Mouse (Mus musculus): ENCODE results near the gene Jaml.
A peak's percentile ranks its signal among the peaks of the same experiment; 100 is the strongest.

Gene Jaml

GRCm38 (mm10) chr9:45121769-45122168 lies 42.8 kb downstream of the Jaml start:
- peak; percentile 79 for DNase-seq (ENCODE audit: low spot score)

GRCm38 (mm10) chr9:45122209-45122761 lies 43.3 kb downstream of the Jaml start:
- DNase-seq (ENCODE audit: low spot score) = peak; percentile 74

DNA sequence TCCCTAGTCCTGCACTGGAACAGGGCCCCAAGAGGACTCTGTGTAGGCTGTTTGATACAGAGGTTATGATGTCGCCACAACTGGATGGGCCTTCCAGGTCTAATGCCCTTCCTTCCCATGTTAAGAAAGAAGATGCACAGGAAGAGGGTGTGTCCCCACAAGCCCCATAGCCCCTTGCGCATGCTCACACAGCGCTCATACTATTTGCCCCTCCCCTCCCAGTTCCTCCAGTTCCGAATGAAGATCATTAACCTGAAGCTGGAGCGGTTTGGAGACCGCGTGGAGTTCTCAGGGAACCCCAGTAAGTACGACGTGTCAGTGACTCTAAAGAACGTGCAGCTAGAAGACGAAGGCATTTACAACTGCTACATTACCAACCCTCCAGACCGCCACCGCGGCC lies 46.2 kb downstream of the Jaml start:
- no peak for DNase-seq (ENCODE audit: low spot score)

DNA sequence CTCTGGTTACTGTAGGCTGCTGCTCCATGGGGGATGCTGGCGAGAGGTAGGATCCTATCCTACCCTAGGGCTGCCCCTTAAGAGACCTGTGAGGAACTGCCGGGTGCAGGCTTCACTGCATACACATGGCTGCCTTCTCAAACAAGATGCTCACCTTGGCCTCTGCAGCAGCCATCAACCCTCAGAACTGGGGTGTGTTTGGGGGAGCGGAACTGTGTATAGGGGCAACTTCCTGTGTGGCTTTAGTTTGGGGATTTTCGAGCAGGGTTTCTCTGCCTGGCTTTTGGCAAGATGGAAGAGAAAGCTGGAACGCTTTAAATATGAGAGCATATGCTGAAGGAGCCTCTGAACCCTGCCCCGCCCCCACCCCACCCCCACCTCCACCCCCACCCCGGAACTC lies 48.0 kb downstream of the Jaml start:
- peak; percentile 49 for DNase-seq (ENCODE audit: low spot score)

DNA sequence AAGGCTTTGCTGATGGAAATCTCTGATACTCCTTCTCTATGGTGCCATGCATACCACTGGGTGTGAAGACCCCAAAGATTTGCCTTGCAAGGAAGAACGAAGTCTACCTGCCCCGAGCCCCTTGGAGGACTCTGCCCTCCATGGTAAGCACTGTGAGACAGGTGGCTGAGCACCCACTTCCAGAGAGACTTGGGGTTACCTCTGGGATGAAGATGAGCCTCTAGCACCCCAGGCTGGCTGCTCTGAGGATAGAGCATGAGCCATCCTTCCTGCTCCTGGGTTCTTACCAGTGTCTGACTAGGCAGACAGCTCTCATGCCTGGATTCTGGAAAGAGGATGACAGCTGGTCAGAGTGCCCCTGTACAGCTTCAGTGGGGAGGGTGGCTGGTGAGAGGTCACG lies 51.1 kb downstream of the Jaml start:
- no peak for DNase-seq (ENCODE audit: low spot score)

GRCm38 (mm10) chr9:45133484-45134310 lies 54.7 kb downstream of the Jaml start:
- DNase-seq (ENCODE audit: low spot score) = peak; percentile 70

DNA sequence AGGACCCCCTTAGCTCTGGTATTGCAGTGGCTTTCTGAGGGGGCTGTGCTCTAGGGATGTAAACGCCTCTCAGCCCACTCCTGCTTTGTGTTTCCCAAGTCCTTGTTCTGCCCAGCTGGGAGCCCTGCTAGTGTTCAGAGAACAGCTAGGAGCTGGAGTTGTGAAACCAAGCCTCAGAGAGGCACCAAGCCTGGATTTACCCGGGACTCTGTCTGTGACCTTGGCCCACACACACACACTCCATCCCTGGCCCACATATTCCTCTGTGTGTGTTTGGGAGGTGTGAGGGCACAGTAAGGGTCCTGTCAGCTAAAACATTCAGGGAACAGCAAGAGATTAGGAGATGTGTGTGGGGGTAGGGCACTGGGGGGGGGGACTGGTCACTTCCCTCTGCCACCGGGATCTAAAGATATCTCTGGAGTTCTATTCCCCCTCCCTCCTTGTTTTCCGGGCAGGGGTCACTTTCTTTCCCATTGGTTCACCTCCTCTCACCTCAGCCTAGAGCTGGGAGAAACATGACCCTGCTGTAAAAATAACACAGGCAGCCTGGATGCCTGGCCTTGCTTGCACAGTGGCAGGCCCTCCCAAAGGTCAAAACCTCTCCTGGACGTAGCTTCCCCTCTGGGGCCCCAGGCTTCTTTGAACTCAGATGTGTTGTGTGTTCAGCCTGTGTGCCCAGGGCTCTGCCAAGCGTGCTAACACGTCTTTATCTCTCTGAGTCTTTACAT lies 57.6 kb downstream of the Jaml start:
- DNase-seq (ENCODE audit: low spot score) = no peak

DNA sequence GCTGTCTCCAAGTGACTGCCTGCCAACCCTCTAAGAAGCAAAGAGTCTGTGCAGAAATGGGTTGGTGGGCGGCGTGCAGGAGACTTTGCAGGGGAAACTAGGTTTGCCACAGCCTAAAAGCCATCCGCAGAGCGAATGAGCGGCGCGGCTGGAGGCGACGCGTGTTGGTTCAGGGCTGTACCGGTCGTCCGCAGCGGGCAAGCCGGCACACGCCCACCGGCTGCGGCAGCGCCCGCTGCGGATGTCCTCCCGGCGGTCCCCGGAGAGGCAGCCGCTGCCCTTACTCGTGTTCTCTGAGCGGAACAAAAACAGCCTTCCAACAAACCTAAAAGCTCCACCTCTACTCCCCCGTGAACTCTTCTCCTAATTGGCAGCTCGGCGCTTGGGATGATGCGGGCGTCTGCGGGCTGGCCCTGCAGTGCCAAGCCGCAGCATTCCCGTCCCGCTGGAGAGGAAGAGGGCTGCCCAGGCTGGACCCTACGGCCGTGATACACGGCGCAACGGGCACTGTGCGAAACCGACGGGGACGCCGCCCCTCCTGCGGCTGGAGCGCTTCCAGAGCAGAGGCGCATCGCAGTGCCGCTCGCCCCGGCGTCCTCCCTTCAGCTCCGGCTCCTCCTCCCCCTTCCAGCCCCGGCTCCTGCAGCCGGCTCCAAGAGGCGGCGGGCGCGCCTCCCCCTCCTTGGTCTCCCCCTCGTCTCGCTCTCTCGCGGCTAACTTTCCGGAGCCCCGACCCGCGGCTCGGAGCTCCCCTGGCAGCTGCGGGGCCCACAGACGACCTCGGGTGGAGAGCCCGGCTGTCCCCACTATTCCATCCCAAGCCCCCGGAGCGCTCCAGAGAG lies 59.4 kb downstream of the Jaml start, which contains the start of gene Scn4b:
Scn4b (plus strand) TSS at position 205 of the 842 bp plus-strand sequence.
- DNase-seq (ENCODE audit: low spot score) = peak; percentile 51

DNA sequence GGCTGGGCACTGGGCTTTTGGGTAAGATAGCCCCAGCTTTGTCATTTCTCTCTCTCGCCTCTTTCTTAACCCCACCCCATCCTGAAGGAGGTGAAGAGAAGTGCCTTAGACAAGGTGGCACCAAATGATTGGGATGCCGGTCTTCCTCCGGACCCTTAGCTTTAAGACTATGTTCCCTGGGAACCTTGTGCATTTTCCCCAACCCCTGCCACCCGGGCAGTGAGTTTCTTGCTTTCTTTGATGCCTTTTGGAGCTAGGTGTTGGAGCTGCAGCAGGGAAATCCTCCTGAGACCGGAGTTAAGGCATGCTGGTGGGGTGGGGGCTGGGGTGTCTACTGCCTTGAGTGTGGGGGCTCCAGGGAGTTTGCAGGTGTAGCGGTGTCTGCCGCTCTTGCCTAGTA lies 60.1 kb downstream of the Jaml start:
- no peak for DNase-seq (ENCODE audit: low spot score)

GRCm38 (mm10) chr9:45140945-45141344 lies 62.0 kb downstream of the Jaml start:
- DNase-seq (ENCODE audit: low spot score) = no peak

DNA sequence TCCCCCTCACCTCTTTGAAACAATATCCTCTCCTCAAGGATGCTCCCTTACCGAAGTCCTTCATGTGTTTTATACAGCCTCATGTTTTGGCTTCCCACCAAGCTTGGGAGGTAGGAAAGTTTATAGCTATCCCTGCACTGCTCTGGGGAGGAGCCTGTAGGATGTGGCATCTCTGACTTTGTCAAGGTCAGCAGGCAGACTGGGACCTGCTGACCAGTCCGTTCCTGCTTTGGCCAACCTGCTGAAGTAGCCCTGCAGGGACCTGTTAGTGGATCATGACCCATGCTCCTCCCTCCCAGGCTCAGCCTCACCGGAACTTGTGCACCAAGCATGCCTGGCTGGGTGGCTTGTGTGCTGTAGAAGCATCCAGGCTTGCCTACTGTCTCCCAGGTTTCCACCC lies 63.7 kb downstream of the Jaml start:
- no peak for DNase-seq (ENCODE audit: low spot score)

GRCm38 (mm10) chr9:45145533-45146266 lies 66.7 kb downstream of the Jaml start:
- DNase-seq (ENCODE audit: low spot score) = no peak

DNA sequence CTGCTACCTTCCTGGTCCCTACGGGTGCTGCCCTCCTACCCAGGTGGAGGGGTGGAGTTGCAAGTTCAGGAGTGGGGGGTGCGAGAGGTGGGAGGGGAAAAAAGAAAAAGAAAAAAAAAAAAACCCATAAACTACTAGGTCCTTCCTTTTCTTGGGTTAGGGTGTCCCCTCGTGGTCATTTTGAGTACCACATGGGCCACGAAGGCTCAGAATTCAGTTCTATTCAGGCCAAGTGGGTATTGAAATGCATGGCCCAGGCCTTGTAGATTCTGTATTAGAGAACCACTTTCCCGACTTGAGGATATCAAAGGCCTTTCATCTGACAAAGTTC lies 67.2 kb downstream of the Jaml start:
- peak; percentile 70 for DNase-seq (ENCODE audit: low spot score)

GRCm38 (mm10) chr9:45150933-45151332 lies 72.0 kb downstream of the Jaml start:
- DNase-seq (ENCODE audit: low spot score) = no peak

DNA sequence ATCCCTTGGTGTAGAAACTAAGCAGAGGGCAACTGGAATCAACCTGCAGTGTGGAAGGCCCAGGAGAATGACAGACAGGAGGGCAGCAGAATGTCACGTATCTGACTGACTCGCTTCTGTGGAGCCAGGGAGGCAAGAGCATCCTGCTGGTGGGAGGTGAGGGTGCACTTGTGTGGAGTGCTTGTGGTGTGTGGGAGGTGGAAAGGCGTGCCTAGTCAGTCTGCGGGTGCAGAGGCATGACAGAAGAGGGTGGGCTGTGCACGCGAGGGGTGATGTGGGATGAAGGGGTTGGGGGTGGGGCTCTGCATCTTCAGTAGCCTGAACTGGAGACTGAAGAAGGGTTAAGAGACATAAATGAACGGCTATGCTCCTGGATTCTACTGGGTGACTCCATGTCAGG lies 74.4 kb downstream of the Jaml start:
- peak; percentile 35 for DNase-seq (ENCODE audit: low spot score)

Measured in T-cell, adult 2 months (primary cell).